Mouse (Mus musculus): ENCODE data around the gene Vps16. TPM values are rescaled to one million over a fixed set of nuclear protein-coding genes. Genes with fewer than 3 reads are reported as not detected.
A peak's percentile ranks its signal among the peaks of the same experiment; 100 is the strongest.

Vps16 gene
- polyA plus RNA-seq, 1 experiment from 2014 or later: 103 TPM

DNA sequence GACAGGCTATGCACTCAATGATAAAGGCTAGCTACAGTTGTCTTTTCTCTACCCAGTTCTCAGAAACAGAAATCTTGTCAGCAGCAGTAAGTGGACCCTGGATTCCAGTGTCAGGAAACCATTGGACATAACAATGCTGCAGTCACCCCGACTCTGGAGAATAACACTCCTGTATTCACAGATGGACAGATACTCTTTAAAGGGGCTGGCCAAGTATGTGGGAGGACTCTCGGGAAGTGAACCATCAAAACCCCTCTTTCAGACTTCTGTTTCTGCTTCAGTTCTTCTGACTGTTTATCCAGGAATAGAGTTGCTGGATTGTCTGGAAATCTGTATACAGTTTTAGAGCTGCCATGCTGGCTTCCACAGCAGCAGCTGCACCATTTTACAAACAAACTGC lies 5.7 kb downstream of the Vps16 start:
- Histone ChIP-seq H3K27ac (peak overlapping the region; percentile 66), H3K4me1 (peaks cover 25% of the 10 kb centered on the region), H3K4me3 (replicated peaks) (no peak overlapping the region), H3K4me2 (no peak overlapping the region), H3K36me3 (peaks cover 17% of the 10 kb centered on the region; the same call in 1 of the 2 replicates), H3K9ac (no peak overlapping the region), H3K27me3 (no peaks in the 10 kb centered on the region), H3K9me3 (replicated peaks) (no peaks in the 10 kb centered on the region)
- ATAC-seq (replicated peaks; ENCODE audit: low FRiP score): peak; percentile 57
- 36% methylated on average over 2 of the region's 2 CpGs for WGBS

DNA sequence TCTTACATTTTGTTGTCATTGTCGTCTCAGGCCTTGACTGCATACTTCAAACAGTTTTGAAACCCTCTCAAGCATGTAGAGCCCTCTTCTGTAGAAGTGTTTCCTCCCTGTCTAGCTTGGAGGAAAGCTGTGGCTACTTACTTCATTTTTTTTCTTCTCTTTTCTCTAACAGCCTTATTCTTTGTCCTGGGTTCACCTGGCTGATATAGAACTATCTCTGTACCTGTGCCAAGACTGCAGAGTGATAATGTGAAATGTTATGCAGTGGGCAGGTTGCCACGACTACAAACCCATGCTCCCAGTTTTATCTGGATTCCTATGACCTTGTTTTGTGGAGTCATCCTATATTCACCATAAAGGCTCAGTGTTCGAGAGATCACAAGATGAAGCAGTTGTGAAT lies 6.3 kb downstream of the Vps16 start:
- Histone ChIP-seq H3K36me3 (peaks cover 17% of the 10 kb centered on the region; the same call in 1 of the 2 replicates), H3K4me1 (peaks cover 19% of the 10 kb centered on the region), H3K27ac (peak overlapping the region; percentile 37), H3K9me3 (replicated peaks) (no peaks in the 10 kb centered on the region), H3K9ac (no peak overlapping the region), H3K4me2 (no peak overlapping the region), H3K4me3 (replicated peaks) (no peak overlapping the region), H3K27me3 (no peaks in the 10 kb centered on the region)
- 66% methylated on average over 3 of the region's 3 CpGs for WGBS
- no peak for ATAC-seq (replicated peaks; ENCODE audit: low FRiP score)

DNA sequence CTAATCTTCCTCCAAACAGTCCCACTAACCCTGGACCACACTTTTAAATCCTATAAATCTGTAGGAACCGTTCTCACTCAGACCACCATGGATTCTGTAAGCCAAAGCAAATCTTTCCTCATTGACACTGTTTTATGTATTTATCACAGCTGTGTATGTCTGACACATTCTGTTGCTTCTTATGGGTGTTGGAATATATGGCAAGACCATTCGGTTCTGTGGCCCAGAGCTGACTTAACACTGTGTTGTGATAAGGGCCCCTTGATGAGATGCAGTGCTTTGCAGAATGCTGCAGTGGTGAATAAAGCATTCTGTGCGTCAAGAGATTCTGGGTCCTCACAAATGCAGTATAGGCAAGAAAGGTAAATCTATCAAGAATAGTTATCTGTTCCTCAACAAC lies 8.0 kb downstream of the Vps16 start:
- H3K4me1 ChIP-seq: peaks cover 18% of the 10 kb centered on the region
- no peak overlapping the region for H3K4me3 ChIP-seq (replicated peaks)
- no peaks in the 10 kb centered on the region for H3K9me3 ChIP-seq (replicated peaks)
- H3K9ac ChIP-seq: no peak overlapping the region
- no peak overlapping the region for H3K4me2 ChIP-seq
- H3K27ac ChIP-seq: no peak overlapping the region
- H3K27me3 ChIP-seq: no peaks in the 10 kb centered on the region
- ATAC-seq (replicated peaks; ENCODE audit: low FRiP score): no peak
- 88% methylated on average over 3 of the region's 3 CpGs for WGBS
- H3K36me3 ChIP-seq: peaks cover 23% of the 10 kb centered on the region; the same call in 1 of the 2 replicates

DNA sequence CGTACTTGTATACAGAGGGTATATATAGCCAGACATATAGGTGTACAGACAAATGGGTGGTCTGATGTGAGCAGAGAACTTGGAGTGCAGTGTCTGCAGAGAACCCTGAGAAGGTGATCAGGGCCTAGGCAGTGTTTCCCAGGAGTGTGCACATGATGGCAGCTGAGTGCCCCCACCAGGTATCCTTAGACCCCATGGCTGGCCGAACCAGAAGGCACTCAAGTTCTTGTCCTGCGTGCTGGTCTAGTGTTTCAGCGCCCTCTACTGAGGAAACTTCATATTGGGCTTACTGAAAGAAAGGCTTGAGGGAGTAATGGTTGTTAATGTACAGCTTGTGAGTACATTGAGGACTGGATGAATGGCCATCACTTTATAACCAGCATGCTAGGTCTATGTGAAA lies 9.0 kb downstream of the Vps16 start:
- H3K36me3 ChIP-seq: peaks cover 27% of the 10 kb centered on the region
- H3K9me3 ChIP-seq (replicated peaks): no peaks in the 10 kb centered on the region
- H3K4me1 ChIP-seq: peaks cover 18% of the 10 kb centered on the region
- no peak overlapping the region for H3K27ac ChIP-seq
- no peak overlapping the region for H3K4me3 ChIP-seq (replicated peaks)
- WGBS: 19% methylated on average over 4 of the region's 4 CpGs
- no peak overlapping the region for H3K9ac ChIP-seq
- H3K4me2 ChIP-seq: no peak overlapping the region
- ATAC-seq (replicated peaks; ENCODE audit: low FRiP score): 0 out of 2 replicates have a peak, but pooled peaks have one; percentile 40
- no peaks in the 10 kb centered on the region for H3K27me3 ChIP-seq

DNA sequence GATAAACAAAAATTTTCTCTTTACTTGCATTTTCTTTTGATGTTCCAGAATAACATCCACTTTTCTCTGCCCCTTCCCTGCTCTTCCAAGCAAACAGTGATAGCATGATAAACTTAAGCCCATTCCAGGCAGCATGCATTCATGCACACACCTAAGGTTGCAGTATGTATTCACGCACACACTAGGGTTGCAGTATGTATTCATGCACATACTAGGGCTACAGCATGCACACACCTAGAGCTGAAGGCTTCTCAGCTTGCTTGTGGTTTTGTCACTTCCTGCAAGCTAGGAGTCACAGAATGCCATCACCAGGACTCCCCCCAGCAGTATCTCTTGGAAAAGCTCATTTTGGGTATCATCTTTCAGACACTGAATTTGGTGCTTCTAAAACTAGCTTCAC lies 12.6 kb downstream of the Vps16 start:
- Histone ChIP-seq H3K9ac (no peak overlapping the region), H3K4me3 (replicated peaks) (no peak overlapping the region), H3K36me3 (peaks cover 60% of the 10 kb centered on the region), H3K9me3 (replicated peaks) (no peaks in the 10 kb centered on the region), H3K27ac (no peak overlapping the region), H3K27me3 (no peaks in the 10 kb centered on the region), H3K4me2 (no peak overlapping the region), H3K4me1 (peaks cover 4% of the 10 kb centered on the region; the same call in 1 of the 2 replicates)
- no peak for ATAC-seq (replicated peaks; ENCODE audit: low FRiP score)
- 98% methylated on average over 1 of the region's 1 CpGs for WGBS

DNA sequence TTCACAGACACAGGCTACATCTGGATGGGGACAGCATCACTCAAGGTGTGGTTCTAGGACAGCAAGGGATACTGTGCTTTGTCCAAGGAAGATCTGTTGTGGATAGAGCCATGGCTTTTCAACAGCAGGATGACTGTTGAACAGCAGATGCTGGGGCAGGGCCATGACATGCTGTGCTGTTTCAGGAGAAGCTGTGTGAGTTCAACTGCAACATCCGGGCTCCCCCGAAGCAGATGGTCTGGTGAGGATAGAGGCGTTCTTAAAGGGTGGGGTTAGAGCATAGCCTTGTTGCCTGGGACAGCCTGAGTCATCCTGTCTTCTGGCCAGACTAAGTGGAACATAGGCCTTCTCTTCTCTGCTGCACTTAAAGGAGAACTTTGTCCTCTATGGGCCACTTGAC lies 14.7 kb downstream of the Vps16 start:
- no peaks in the 10 kb centered on the region for H3K4me1 ChIP-seq
- WGBS: 92% methylated on average over 3 of the region's 3 CpGs
- no peak for ATAC-seq (replicated peaks; ENCODE audit: low FRiP score)
- H3K27me3 ChIP-seq: no peaks in the 10 kb centered on the region
- no peak overlapping the region for H3K4me2 ChIP-seq
- peaks cover 73% of the 10 kb centered on the region for H3K36me3 ChIP-seq
- no peaks in the 10 kb centered on the region for H3K9me3 ChIP-seq (replicated peaks)
- no peak overlapping the region for H3K9ac ChIP-seq
- H3K27ac ChIP-seq: no peak overlapping the region
- H3K4me3 ChIP-seq (replicated peaks): no peak overlapping the region

DNA sequence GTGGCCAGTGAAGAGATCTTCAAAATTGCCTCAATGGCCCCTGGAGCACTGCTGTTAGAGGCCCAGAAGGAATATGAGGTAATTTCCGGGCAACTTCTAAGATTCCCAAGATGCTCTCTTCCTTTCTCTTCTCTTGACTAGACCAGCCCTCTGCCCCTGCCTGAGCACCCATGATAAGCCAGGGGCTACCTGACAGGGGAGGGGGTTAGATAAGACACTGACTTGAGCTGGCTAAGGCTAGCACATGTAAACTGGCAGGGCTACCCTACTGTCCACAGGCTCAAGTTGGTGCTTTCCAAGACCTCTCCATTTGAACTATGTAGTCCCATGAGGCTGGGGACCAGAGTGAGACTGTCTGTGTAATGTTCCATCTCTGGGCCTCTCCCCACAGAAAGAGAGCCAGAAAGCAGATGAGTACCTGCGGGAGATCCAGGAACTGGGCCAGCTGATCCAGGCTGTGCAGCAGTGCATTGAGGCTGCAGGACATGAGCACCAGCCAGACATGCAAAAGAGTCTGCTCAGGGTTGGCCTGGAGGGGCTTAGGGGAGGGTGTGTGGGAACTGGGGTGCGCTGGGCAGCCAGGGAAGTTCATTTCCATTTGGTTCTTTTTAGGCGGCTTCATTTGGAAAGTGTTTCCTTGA lies 15.8 kb downstream of the Vps16 start:
- Histone ChIP-seq H3K4me3 (replicated peaks) (no peak overlapping the region), H3K9ac (no peak overlapping the region), H3K36me3 (peaks cover 83% of the 10 kb centered on the region), H3K4me1 (no peaks in the 10 kb centered on the region), H3K27me3 (no peaks in the 10 kb centered on the region), H3K27ac (no peak overlapping the region), H3K9me3 (replicated peaks) (no peaks in the 10 kb centered on the region), H3K4me2 (no peak overlapping the region)
- 88% methylated on average over 4 of the region's 4 CpGs for WGBS
- no peak for ATAC-seq (replicated peaks; ENCODE audit: low FRiP score)

DNA sequence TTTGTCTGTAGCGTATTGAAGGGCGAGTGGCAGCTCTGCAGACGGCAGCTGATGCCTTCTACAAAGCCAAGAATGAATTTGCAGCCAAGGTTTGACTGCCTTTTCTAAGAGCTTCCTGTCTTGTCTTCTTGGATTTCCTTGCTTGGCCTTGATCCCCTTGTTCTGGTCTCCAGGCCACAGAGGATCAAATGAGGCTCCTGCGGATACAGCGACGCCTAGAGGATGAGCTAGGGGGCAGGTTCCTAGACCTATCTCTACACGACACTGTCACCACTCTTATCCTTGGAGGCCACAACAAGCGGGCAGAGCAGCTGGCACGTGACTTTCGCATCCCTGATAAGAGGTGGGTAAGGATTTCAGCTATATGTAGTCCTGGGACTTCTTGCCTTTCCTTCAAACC lies 18.0 kb downstream of the Vps16 start:
- Histone ChIP-seq H3K36me3 (peaks cover 79% of the 10 kb centered on the region), H3K4me1 (no peaks in the 10 kb centered on the region), H3K4me2 (no peak overlapping the region), H3K4me3 (replicated peaks) (no peak overlapping the region), H3K9ac (no peak overlapping the region), H3K9me3 (replicated peaks) (no peaks in the 10 kb centered on the region), H3K27ac (no peak overlapping the region), H3K27me3 (no peaks in the 10 kb centered on the region)
- no peak for ATAC-seq (replicated peaks; ENCODE audit: low FRiP score)
- WGBS: 90% methylated on average over 10 of the region's 10 CpGs

DNA sequence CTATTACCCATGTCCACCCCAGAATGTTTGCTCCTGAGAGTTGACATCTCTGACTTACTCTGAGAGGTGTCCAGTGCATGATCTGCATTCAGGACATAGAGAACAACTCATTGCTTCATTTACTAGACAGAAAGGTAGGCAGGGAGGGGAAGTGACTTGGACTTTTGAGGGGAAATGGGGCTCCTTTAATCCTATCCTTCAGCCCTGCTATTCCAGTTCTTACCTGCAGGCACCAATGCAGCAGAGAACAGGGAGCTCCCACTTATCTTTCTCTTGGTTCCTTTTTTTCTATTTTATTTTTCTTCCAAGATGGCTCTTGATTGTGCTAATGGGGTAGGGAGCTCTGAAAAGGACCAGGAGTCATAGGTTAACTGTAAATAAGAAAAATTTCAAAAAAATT lies 24.3 kb downstream of the Vps16 start:
- no peak for ATAC-seq (replicated peaks; ENCODE audit: low FRiP score)

DNA sequence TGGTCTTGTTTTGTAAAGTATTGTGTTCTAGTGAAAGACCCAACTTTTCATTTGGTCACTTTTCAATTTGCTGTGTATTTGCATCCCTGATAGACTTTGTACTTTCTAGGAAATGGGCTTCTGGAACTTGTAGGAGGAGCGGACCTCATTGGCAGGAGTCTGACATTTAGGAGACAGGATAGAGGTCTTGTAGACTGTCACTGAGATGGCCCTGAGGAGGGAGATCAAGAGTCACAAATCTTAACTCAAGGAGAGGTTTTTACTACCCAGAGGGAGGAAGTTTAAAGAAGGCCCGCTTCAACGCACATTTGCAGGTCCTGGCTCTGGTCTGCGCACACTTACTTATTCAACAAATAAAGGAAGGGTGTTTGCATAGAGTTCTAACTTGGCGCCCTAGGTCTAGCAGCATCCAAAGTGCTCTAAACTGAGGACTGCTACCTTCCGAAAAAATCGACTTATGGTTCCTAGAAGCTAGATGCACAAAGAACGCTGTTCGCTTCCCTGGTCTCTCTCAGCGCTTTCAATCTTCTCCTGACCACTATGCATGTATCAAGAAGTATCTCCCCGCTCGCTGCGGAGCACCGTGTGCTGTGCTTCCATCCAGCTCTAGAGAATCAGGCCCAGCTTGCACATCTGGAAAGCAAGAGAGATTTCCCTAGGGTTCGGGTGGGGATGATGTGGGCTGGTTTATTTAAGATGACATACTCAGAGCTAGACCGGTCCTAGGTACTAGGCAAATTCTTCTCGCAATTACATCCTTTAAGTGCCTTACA lies 25.1 kb downstream of the Vps16 start:
- 6% methylated on average over 17 of the region's 17 CpGs for WGBS
- H3K36me3 ChIP-seq: peaks cover 9% of the 10 kb centered on the region
- peak overlapping the region; percentile 92 for H3K4me2 ChIP-seq
- peak; percentile 5; the same call in 1 of the 2 replicates for ATAC-seq (replicated peaks; ENCODE audit: low FRiP score)
- peak overlapping the region; percentile 94 for H3K4me3 ChIP-seq (replicated peaks)
- no peaks in the 10 kb centered on the region for H3K9me3 ChIP-seq (replicated peaks)
- H3K27ac ChIP-seq: 0 out of 2 replicates have a peak overlapping the region, but pooled peaks have one; percentile 93
- H3K27me3 ChIP-seq: peaks cover 8% of the 10 kb centered on the region; the same call in 1 of the 2 replicates
- H3K4me1 ChIP-seq: peaks cover 27% of the 10 kb centered on the region
- H3K9ac ChIP-seq: peak overlapping the region; percentile 90

More for the DNA sequence above, 24.3 kb downstream of the Vps16 start:
- Histone ChIP-seq H3K4me2 (no peak overlapping the region), H3K27me3 (peaks cover 8% of the 10 kb centered on the region; the same call in 1 of the 2 replicates), H3K27ac (no peak overlapping the region), H3K4me3 (replicated peaks) (no peak overlapping the region), H3K4me1 (peaks cover 27% of the 10 kb centered on the region), H3K36me3 (peaks cover 16% of the 10 kb centered on the region), H3K9me3 (replicated peaks) (no peaks in the 10 kb centered on the region), H3K9ac (no peak overlapping the region)

DNA sequence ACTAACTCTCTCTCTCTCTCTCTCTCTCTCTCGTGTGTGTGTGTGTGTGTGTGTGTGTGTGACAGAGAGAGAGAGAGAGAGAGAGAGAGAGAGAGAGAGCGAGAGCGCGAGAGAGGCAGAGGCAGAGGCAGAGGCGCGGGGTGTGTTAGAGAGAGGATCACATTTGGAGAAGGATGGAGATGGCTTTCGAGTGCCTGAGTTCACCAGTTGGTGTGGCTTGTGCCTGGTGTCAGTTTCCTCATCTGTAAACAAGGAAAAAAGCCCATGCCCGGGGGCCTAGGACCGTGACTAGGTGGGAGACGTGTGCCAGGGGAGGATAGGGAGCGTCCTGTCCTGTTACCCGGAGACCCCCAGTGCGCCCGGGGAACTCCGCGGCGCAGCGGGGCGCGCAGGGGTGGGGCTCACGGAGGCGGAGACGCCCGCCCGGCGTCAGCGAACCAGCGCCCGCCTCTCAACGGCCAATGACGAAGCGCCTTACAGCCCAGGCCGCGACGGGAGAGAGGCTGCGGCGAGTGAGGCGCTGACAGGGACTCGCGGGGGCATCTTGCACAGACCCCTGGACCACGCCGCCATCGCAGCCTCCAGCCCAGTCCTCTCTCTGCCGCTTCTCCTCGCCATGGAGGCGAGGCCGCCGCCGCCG lies 25.8 kb downstream of the Vps16 start, which contains the start of gene Ptpra:
TSS of gene Ptpra (plus strand) at position 485 of the 640 bp plus-strand sequence.
- peaks cover 3% of the 10 kb centered on the region; the same call in 1 of the 2 replicates for H3K36me3 ChIP-seq
- under 1% methylated on average over 48 of the region's 50 CpGs for WGBS

DNA sequence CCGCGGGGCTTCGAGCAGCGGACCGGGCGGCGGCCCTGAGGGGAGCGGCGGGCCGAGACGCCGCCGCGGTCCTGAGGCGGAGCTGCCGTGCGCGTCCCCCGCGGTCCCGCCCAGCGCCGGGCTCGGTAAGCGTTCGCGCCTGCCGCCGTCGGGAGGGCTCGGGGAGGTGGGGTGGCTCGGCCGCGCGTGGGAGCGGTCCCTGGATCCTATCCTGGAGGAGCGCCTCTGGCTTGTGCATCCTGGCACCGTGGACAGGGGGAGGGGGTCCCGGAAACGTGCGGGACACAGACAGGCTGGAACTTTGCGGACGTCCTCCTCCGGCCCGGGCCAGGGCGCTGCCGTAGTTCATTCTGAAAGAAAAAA lies 26.3 kb downstream of the Vps16 start:
- ATAC-seq (replicated peaks; ENCODE audit: low FRiP score): peak; percentile 89
- H3K4me2 ChIP-seq: peak overlapping the region; percentile 92
- no peaks in the 10 kb centered on the region for H3K9me3 ChIP-seq (replicated peaks)
- H3K36me3 ChIP-seq: no peaks in the 10 kb centered on the region
- H3K4me3 ChIP-seq (replicated peaks): peak overlapping the region; percentile 94
- peaks cover 31% of the 10 kb centered on the region for H3K4me1 ChIP-seq
- peaks cover 8% of the 10 kb centered on the region; the same call in 1 of the 2 replicates for H3K27me3 ChIP-seq
- WGBS: under 1% methylated on average over 43 of the region's 47 CpGs
- peak overlapping the region; percentile 93 for H3K27ac ChIP-seq
- H3K9ac ChIP-seq: peak overlapping the region; percentile 90

More for the DNA sequence above, 25.8 kb downstream of the Vps16 start, which contains the start of gene Ptpra:
- peaks cover 31% of the 10 kb centered on the region for H3K4me1 ChIP-seq
- peak within 1 kb of the TSS; percentile 94 for H3K4me3 ChIP-seq (replicated peaks)
- peak within 1 kb of the TSS; percentile 92 for H3K4me2 ChIP-seq
- peaks cover 8% of the 10 kb centered on the region; the same call in 1 of the 2 replicates for H3K27me3 ChIP-seq
- peak; percentile 98 for ATAC-seq (replicated peaks; ENCODE audit: low FRiP score)
- peak within 1 kb of the TSS; percentile 93 for H3K27ac ChIP-seq
- H3K9me3 ChIP-seq (replicated peaks): no peaks in the 10 kb centered on the region
- H3K9ac ChIP-seq: peak within 1 kb of the TSS; percentile 90

Measured in kidney, embryonic 15.5 days (tissue).